Mouse (Mus musculus): Measurements from ENCODE around the gene Zfp106. TPM values are rescaled to one million over a fixed set of nuclear protein-coding genes. Genes with fewer than 3 reads are reported as not detected.

The Zfp106 gene
- polyA plus RNA-seq, 1 experiment from 2014 or later, result 52.7 TPM

DNA sequence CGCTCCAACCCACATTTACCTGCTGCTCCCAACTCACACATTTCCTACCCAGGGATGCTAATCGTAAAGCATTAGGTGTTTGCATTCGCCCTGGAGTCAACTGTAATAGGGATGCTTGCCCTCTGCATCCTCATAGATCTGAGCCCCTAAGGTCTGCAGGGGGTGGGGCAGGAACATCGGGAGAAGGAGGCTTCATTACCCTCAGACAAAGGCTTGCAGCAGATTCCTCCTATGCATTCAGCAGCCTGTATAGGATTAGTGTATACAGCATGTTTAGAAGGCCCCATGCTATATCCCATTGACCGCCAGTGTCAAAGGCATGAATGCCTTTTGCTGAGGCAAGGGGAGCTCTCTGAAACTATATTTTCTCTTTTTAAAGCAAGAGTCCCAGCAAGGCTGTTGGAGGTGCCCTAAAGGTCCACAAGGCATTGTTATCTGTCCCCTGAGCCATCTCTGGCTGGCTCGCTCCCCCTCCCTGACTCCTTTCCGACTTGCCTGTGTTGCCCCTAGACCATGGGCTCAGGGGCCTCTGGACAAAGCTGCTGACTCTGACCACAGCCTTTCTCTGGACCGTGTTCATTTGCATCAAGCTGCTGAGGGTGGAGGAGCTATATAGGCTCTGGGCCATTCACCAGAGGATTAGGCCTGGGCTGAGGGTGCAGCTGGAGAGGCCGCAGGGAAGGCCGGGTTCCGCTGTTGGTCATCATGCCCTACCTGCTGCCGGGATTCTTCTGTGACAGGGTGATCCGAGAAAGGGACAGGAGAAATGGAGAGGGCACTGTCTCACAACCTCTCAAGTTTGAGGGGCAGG lies 87.2 kb downstream of the Zfp106 start:
- 90% methylated on average over 13 of the region's 13 CpGs for WGBS (ENCODE audit: missing documents)
- no peak overlapping the region for H3K27ac ChIP-seq
- H3K4me3 ChIP-seq (ENCODE audit: inconsistent target), result no peak overlapping the region
- no peaks in the 10 kb centered on the region for H3K36me3 ChIP-seq (ENCODE audit: inconsistent target)
- no peaks in the 10 kb centered on the region for H3K79me2 ChIP-seq (ENCODE audit: inconsistent target)

DNA sequence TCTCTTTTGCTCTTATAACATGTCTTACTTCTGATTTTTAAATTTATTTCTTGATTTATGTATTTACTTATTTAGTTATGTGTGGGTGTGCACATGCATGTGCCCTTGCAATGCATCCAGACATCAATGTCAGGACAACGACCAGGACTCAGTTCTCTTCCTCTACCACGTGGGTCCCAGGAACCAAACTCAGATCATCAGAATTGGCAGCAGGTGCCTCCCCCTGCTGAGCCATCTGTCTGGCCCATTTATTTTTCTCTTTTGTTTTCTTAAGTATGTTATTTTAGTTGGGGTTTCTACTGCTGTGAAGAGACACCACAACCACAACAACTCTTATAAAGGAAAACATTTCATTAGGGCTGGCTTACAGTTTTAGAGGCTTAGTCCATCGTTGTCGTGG lies 92.8 kb downstream of the Zfp106 start:
- Histone ChIP-seq H3K27ac (no peak overlapping the region), H3K79me2 (ENCODE audit: inconsistent target) (no peaks in the 10 kb centered on the region), H3K4me3 (ENCODE audit: inconsistent target) (no peak overlapping the region), H3K36me3 (ENCODE audit: inconsistent target) (no peaks in the 10 kb centered on the region)
- 85% methylated on average over 4 of the region's 4 CpGs for WGBS (ENCODE audit: missing documents)

DNA sequence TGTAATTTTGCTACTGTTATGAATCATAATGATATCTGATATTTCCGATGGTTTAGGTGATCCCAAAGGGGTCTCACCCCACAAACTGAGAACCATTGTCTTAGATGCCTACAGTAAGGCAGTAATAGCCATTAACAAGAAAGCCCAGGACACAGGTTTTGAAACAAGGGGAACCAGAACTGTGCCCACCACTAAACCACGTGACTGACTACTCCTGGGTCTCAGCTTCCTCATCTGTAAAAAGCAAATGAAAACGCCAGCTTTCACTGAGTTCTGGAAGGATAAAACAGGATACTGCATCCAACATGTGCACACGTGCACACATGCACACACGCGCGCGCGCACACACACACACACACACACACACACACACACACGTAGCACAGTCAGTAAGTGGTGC lies 93.9 kb downstream of the Zfp106 start:
- Histone ChIP-seq H3K79me2 (ENCODE audit: inconsistent target) (no peaks in the 10 kb centered on the region), H3K4me3 (ENCODE audit: inconsistent target) (no peak overlapping the region), H3K36me3 (ENCODE audit: inconsistent target) (no peaks in the 10 kb centered on the region), H3K27ac (no peak overlapping the region)
- WGBS (ENCODE audit: missing documents), result 48% methylated on average over 10 of the region's 10 CpGs

DNA sequence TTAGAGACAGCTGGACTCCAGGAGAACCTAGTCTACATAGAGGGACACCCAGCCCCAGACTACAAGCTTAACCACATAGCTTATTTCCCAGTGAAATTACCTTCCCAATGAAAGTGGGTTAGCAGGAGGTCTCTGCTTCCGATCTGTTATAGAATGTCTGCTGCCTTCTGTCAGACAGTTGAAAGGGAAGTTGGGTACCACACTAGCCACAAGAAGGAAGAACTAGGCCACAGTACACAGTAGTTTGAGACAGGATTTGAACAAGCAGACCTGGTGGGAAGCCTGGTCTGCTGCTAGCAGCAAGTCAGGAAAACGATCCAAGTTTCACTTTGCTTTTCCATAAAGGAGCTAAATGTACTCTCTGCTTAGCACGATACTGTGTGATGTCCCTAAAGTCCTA lies 94.4 kb downstream of the Zfp106 start:
- Histone ChIP-seq H3K36me3 (ENCODE audit: inconsistent target) (no peaks in the 10 kb centered on the region), H3K27ac (no peak overlapping the region), H3K79me2 (ENCODE audit: inconsistent target) (no peaks in the 10 kb centered on the region), H3K4me3 (ENCODE audit: inconsistent target) (no peak overlapping the region)
- WGBS (ENCODE audit: missing documents), result 11% methylated on average over 3 of the region's 3 CpGs

GRCm38 (mm10) chr2:120468011-120468410 lies 95.6 kb downstream of the Zfp106 start:
- Histone ChIP-seq H3K27ac (no peak overlapping the region), H3K4me3 (ENCODE audit: inconsistent target) (no peak overlapping the region), H3K36me3 (ENCODE audit: inconsistent target) (no peaks in the 10 kb centered on the region)

GRCm38 (mm10) chr2:120465397-120465785 lies 98.3 kb downstream of the Zfp106 start:
- H3K36me3 ChIP-seq (ENCODE audit: inconsistent target), result no peaks in the 10 kb centered on the region
- no peak overlapping the region for H3K27ac ChIP-seq
- WGBS (ENCODE audit: missing documents), result 95% methylated on average over 5 of the region's 5 CpGs
- H3K79me2 ChIP-seq (ENCODE audit: inconsistent target), result no peaks in the 10 kb centered on the region
- H3K4me3 ChIP-seq (ENCODE audit: inconsistent target), result no peak overlapping the region

More at GRCm38 (mm10) chr2:120468011-120468410, 95.6 kb downstream of the Zfp106 start:
- H3K79me2 ChIP-seq (ENCODE audit: inconsistent target), result no peaks in the 10 kb centered on the region

GRCm38 (mm10) chr2:120464732-120465396 lies 98.8 kb downstream of the Zfp106 start:
- 33% methylated on average over 2 of the region's 2 CpGs for WGBS (ENCODE audit: missing documents)
- Histone ChIP-seq H3K4me3 (ENCODE audit: inconsistent target) (no peak overlapping the region), H3K27ac (peak overlapping the region; percentile 12; the same call in 1 of the 2 replicates), H3K79me2 (ENCODE audit: inconsistent target) (no peaks in the 10 kb centered on the region), H3K36me3 (ENCODE audit: inconsistent target) (no peaks in the 10 kb centered on the region)

DNA sequence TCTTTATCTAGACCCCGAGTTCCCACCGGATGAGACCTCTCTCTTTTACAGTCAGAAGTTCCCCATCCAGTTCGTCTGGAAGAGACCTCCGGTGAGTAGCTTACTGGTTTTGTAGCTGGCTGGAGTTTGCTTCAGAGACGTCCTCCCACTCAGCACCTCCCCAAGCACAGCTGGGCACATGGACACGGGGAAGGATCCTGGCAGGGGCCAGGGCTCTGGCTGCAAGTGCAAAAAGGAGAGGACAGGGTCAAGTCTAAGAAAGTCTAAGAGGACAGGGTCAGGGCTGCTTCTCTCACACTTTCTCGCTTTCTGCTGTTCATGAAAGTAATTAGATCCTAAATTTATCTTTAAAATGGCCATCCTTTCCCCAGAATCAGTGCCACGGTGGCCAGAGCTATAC lies 99.6 kb downstream of the Zfp106 start:
- Histone ChIP-seq H3K36me3 (ENCODE audit: inconsistent target) (no peaks in the 10 kb centered on the region), H3K27ac (peak overlapping the region; percentile 12; the same call in 1 of the 2 replicates), H3K79me2 (ENCODE audit: inconsistent target) (no peaks in the 10 kb centered on the region), H3K4me3 (ENCODE audit: inconsistent target) (no peak overlapping the region)
- WGBS (ENCODE audit: missing documents), result 75% methylated on average over 8 of the region's 8 CpGs

- WGBS (ENCODE audit: missing documents), result 56% methylated on average over 7 of the region's 7 CpGs
- Histone ChIP-seq H3K4me3 (ENCODE audit: inconsistent target) (no peak overlapping the region), H3K27ac (no peak overlapping the region), H3K36me3 (ENCODE audit: inconsistent target) (no peaks in the 10 kb centered on the region), H3K79me2 (ENCODE audit: inconsistent target) (no peaks in the 10 kb centered on the region)
Observed at GRCm38 (mm10) chr2:120463328-120463727, 100.3 kb downstream of the Zfp106 start.

DNA sequence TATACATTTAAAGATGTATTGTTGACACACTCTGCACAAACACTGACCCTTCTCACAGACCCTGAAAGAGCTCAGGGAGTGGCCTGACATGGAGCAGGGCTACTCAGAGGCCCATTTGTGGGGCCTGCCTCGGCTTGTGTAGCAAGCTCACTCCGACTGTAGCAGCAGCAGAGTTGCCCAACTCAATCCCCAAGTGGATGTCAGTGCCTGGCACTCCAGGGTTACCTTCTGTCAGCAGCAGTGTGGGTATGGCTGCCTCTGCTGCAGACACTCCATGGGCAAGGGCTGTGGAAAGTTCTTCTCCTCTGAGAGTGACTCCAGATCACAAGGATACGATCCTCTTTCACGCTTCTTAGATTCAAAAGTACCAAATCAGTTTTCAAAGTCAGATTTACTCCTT lies 103.4 kb downstream of the Zfp106 start:
- Histone ChIP-seq H3K27ac (no peak overlapping the region), H3K4me3 (ENCODE audit: inconsistent target) (no peak overlapping the region), H3K79me2 (ENCODE audit: inconsistent target) (no peaks in the 10 kb centered on the region), H3K36me3 (ENCODE audit: inconsistent target) (no peaks in the 10 kb centered on the region)
- 94% methylated on average over 4 of the region's 4 CpGs for WGBS (ENCODE audit: missing documents)

Other genes with a start within 250 kb of the Zfp106 start
- gene Pla2g4f, start 249.7 kb downstream of the Zfp106 start, polyA plus RNA-seq (2018), result not detected in 3 replicates
- gene Vps39, start 210.7 kb downstream of the Zfp106 start, polyA plus RNA-seq (2018), result 36.5 to 75.0 TPM (median 54.4 TPM) in 3 replicates
- gene Ganc, start 159.9 kb downstream of the Zfp106 start, polyA plus RNA-seq (2018), result 6.3 to 14.6 TPM (median 9.9 TPM) in 3 replicates
- 38.8 to 52.5 TPM (median 44.9 TPM) in 3 replicates for gene Tmem87a, start 159.7 kb downstream of the Zfp106 start, polyA plus RNA-seq (2018)
- gene Capn3, start 107.8 kb downstream of the Zfp106 start, polyA plus RNA-seq (2018), result 0.22 to 0.67 TPM (median 0.42 TPM) in 3 replicates
- gene Snap23, start 3.8 kb upstream of the Zfp106 start, polyA plus RNA-seq (2018), result 69.9 to 226 TPM (median 125 TPM) in 3 replicates
- gene Haus2, start 45.5 kb upstream of the Zfp106 start, polyA plus RNA-seq (2018), result 9.1 to 15.6 TPM (median 9.1 TPM) in 3 replicates
- 24.7 to 30.5 TPM (median 28.5 TPM) in 3 replicates for gene Lrrc57, start 45.7 kb upstream of the Zfp106 start, polyA plus RNA-seq (2018)
- gene Stard9, start 65.3 kb upstream of the Zfp106 start, polyA plus RNA-seq (2018), result 17.3 to 40.6 TPM (median 20.2 TPM) in 3 replicates